Mouse (Mus musculus) kidney, embryonic 14.5 days (tissue): ENCODE data around the gene Plk2. TPM values are rescaled to one million over a fixed set of nuclear protein-coding genes. Genes with fewer than 3 reads are reported as not detected.
"Not testable (repeated sequence)": the region's sequence is repeated elsewhere in the genome, so short reads cannot be mapped to it uniquely, and the experiment has no call there.

Experiments used
- ATAC-seq: fragments of 200-750 bp; cut with Nextera tagmentation; 2 replicates; pipeline ENCODE4 v1.8.0; 2017; ENCODE audit warnings: moderate number of reproducible peaks, mild to moderate bottlenecking, moderate TSS enrichment, moderate library complexity; ENCODE audit not compliant: low FRiP score, low TSS enrichment
- H3K27ac ChIP-seq: fragments of 300-500 bp; sonication (generic); 2 replicates; pipeline ENCODE4 v1.5.1; 2014; ENCODE audit warnings: low read depth, mild to moderate bottlenecking, low read length, moderate library complexity, mixed read lengths
- H3K27me3 ChIP-seq: fragments of 300-500 bp; sonication (generic); 2 replicates; pipeline ENCODE4 v1.6.1; 2014; ENCODE audit warnings: mild to moderate bottlenecking, low read length; ENCODE audit not compliant: control insufficient read depth, insufficient read depth
- H3K36me3 ChIP-seq: fragments of 300-500 bp; sonication (generic); 2 replicates; pipeline ENCODE4 v1.6.1; 2014; ENCODE audit warnings: low read length, mixed read lengths; ENCODE audit not compliant: control insufficient read depth, insufficient read depth
- H3K4me1 ChIP-seq: fragments of 300-500 bp; sonication (generic); 2 replicates; pipeline ENCODE4 v1.6.1; 2014; ENCODE audit warnings: low read length, mixed read lengths; ENCODE audit not compliant: control insufficient read depth, insufficient read depth
- H3K4me2 ChIP-seq: fragments of 300-500 bp; sonication (generic); replicated peaks from 2 replicates; pipeline ENCODE4 v1.6.1; 2014; ENCODE audit warnings: low read depth, mild to moderate bottlenecking, low read length
- H3K4me3 ChIP-seq: fragments of 300-500 bp; sonication (generic); 2 replicates; pipeline ENCODE4 v1.5.1; 2014; ENCODE audit warnings: mild to moderate bottlenecking, low read length
- H3K9ac ChIP-seq: fragments of 300-500 bp; sonication (generic); 2 replicates; pipeline ENCODE4 v1.6.1; 2014; ENCODE audit warnings: low read depth, mild to moderate bottlenecking, low read length, moderate library complexity
- H3K9me3 ChIP-seq: fragments of 300-500 bp; sonication (generic); 2 replicates; pipeline ENCODE4 v1.6.1; 2016; ENCODE audit warnings: low read length; ENCODE audit not compliant: control insufficient read depth
- WGBS: fragments of 180-500 bp; shearing (Covaris S2); extraction: QIAGEN DNeasy Blood & Tissue Kit; methylation state at CpG from one replicate; pipeline ENCODE4 v1.1.7; 2014; 5-methylcytosine and 5-hydroxymethylcytosine counted together
- polyA plus RNA-seq: library from polyadenylated mRNA; unstranded; fragments of >200 nt; fragmentation: Nextera tagmentation; extraction: Ambion mirVana; gene quantifications from 2 replicates; pipeline ENCODE4 v1.2.1, GENCODE M21; 2014

The Plk2 gene
- polyA plus RNA-seq, 1 experiment from 2014 or later: 88.0 TPM

GRCm38 (mm10) chr13:110401443-110401842 lies 6.6 kb downstream of the Plk2 start:
- no peak for ATAC-seq
- Histone ChIP-seq H3K27me3 (no peaks in the 10 kb centered on the region), H3K9me3 (no peaks in the 10 kb centered on the region), H3K9ac (no peak overlapping the region), H3K36me3 (peaks cover 37% of the 10 kb centered on the region), H3K4me2 (no peak overlapping the region), H3K4me3 (no peak overlapping the region), H3K27ac (no peak overlapping the region), H3K4me1 (no peaks in the 10 kb centered on the region)
- WGBS: 50% methylated on average over 3 of the region's 3 CpGs

- no peaks in the 10 kb centered on the region for H3K4me1 ChIP-seq
- no peaks in the 10 kb centered on the region for H3K27me3 ChIP-seq
- WGBS: 90% methylated on average over 2 of the region's 2 CpGs
- H3K9me3 ChIP-seq: no peaks in the 10 kb centered on the region
- no peak for ATAC-seq
- no peak overlapping the region for H3K4me2 ChIP-seq
- H3K36me3 ChIP-seq: peaks cover 37% of the 10 kb centered on the region
- no peak overlapping the region for H3K4me3 ChIP-seq
- H3K27ac ChIP-seq: no peak overlapping the region
- no peak overlapping the region for H3K9ac ChIP-seq
These were observed 7.0 kb downstream of the Plk2 start for GRCm38 (mm10) chr13:110401877-110402276.

- 82% methylated on average over 8 of the region's 8 CpGs for WGBS
- no peak overlapping the region for H3K4me2 ChIP-seq
- no peak overlapping the region for H3K9ac ChIP-seq
- H3K36me3 ChIP-seq: peaks cover 21% of the 10 kb centered on the region
- no peaks in the 10 kb centered on the region for H3K27me3 ChIP-seq
- no peaks in the 10 kb centered on the region for H3K9me3 ChIP-seq
- no peak overlapping the region for H3K27ac ChIP-seq
- no peak overlapping the region for H3K4me3 ChIP-seq
- no peak for ATAC-seq
- no peaks in the 10 kb centered on the region for H3K4me1 ChIP-seq
These were observed 9.2 kb downstream of the Plk2 start for GRCm38 (mm10) chr13:110404059-110404458.

- not testable (repeated sequence) for H3K4me3 ChIP-seq, H3K9me3 ChIP-seq, H3K27ac ChIP-seq, H3K27me3 ChIP-seq, H3K4me1 ChIP-seq, ATAC-seq, H3K9ac ChIP-seq, H3K4me2 ChIP-seq
- WGBS: 80% methylated on average over 5 of the region's 5 CpGs
- H3K36me3 ChIP-seq: peaks cover 14% of the 10 kb centered on the region
These were observed 9.8 kb downstream of the Plk2 start for GRCm38 (mm10) chr13:110404686-110405085.

GRCm38 (mm10) chr13:110406152-110406551 lies 11.3 kb downstream of the Plk2 start:
- Histone ChIP-seq H3K4me1 (no peaks in the 10 kb centered on the region), H3K4me2 (no peak overlapping the region), H3K4me3 (no peak overlapping the region), H3K36me3 (0 out of 2 replicates have a peak, but pooled peaks cover under 1% of the 10 kb centered on the region), H3K27ac (no peak overlapping the region), H3K27me3 (no peaks in the 10 kb centered on the region), H3K9me3 (no peaks in the 10 kb centered on the region), H3K9ac (no peak overlapping the region)
- peak; percentile 96 for ATAC-seq
- WGBS: 57% methylated on average over 5 of the region's 5 CpGs

GRCm38 (mm10) chr13:110412572-110413209 lies 17.8 kb downstream of the Plk2 start:
- Histone ChIP-seq H3K4me1 (no peaks in the 10 kb centered on the region), H3K27me3 (no peaks in the 10 kb centered on the region), H3K27ac (no peak overlapping the region), H3K9ac (no peak overlapping the region), H3K4me2 (no peak overlapping the region), H3K36me3 (no peaks in the 10 kb centered on the region), H3K4me3 (no peak overlapping the region), H3K9me3 (no peaks in the 10 kb centered on the region)
- WGBS: 85% methylated on average over 12 of the region's 12 CpGs
- no peak for ATAC-seq

GRCm38 (mm10) chr13:110418656-110419055 lies 23.8 kb downstream of the Plk2 start:
- no peak overlapping the region for H3K9ac ChIP-seq
- no peak overlapping the region for H3K4me3 ChIP-seq
- no peaks in the 10 kb centered on the region for H3K9me3 ChIP-seq
- no peak for ATAC-seq
- H3K27me3 ChIP-seq: no peaks in the 10 kb centered on the region
- no peak overlapping the region for H3K4me2 ChIP-seq
- WGBS: 85% methylated on average over 5 of the region's 5 CpGs
- no peak overlapping the region for H3K27ac ChIP-seq
- H3K36me3 ChIP-seq: no peaks in the 10 kb centered on the region
- no peaks in the 10 kb centered on the region for H3K4me1 ChIP-seq

GRCm38 (mm10) chr13:110419640-110420039 lies 24.8 kb downstream of the Plk2 start:
- H3K27ac ChIP-seq: no peak overlapping the region

GRCm38 (mm10) chr13:110422434-110422833 lies 27.6 kb downstream of the Plk2 start:
- Histone ChIP-seq H3K4me1 (no peaks in the 10 kb centered on the region), H3K27me3 (no peaks in the 10 kb centered on the region), H3K4me3 (no peak overlapping the region), H3K36me3 (no peaks in the 10 kb centered on the region), H3K27ac (no peak overlapping the region), H3K9me3 (no peaks in the 10 kb centered on the region), H3K4me2 (no peak overlapping the region), H3K9ac (no peak overlapping the region)
- WGBS: 87% methylated on average over 7 of the region's 7 CpGs
- no peak for ATAC-seq

More at GRCm38 (mm10) chr13:110419640-110420039, 24.8 kb downstream of the Plk2 start:
- Histone ChIP-seq H3K9ac (no peak overlapping the region), H3K4me1 (no peaks in the 10 kb centered on the region), H3K4me2 (no peak overlapping the region), H3K27me3 (no peaks in the 10 kb centered on the region), H3K36me3 (no peaks in the 10 kb centered on the region), H3K9me3 (no peaks in the 10 kb centered on the region), H3K4me3 (no peak overlapping the region)
- no peak for ATAC-seq
- 77% methylated on average over 5 of the region's 5 CpGs for WGBS
